Mouse (Mus musculus): Measurements from ENCODE around the gene Timm17b. TPM values are rescaled to one million over a fixed set of nuclear protein-coding genes. Genes with fewer than 3 reads are reported as not detected.
"Not testable (repeated sequence)": the region's sequence is repeated elsewhere in the genome, so short reads cannot be mapped to it uniquely, and the experiment has no call there.

The Timm17b gene
- total RNA-seq (2021) = 10 to 100 TPM; 44.5 to 49.0 TPM

DNA sequence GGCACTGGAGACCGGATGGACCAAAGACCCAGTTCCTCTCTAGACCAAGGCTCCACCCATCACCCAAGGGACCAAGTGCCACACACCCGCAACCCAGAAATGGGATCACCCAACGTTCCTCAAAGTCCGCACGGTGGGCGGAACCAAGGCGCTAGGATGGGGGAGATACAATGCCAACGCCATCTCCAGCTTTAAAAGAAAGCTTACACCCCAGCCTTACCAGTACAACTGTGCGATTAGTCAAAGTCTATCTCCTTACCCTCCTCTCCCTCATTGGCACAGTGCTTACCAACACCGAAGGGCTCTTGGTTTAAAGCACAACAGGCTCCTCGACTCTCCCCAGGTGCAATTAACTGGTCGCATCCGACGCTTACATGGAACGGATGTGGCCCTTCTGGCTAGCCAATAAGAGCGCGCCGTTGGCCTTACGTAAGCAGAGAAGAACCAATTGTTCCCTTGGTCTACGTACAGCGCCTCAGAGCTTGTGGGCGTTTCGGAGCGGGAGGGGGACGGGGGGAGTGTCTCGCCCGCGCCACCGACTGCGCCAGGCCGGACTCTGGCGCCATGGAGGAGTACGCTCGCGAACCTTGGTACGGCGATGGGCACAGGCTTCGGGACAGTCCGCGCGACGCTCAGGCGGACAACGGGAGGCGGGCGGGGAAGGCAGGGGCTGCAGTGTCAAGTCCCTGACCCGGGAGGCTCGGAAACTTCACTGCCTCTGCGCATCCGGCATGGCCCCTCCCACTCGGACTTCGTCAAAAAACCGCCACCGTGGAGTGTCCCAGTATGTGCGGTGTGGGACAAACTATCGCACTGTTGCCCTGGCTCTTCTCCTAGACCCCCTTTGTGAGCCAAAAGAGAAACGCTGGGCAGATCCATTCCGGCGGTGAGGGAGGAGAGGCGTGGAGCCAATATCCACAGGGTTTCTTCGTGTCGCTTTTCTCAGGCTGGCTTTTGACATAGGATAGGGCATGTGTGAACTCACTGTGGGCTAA lies at the start of gene Timm17b, which contains the start of gene Pqbp1:
Gene Timm17b (plus strand): TSS at position 478 of the 995 bp plus-strand sequence.
Gene Pqbp1 (minus strand): TSS at position 390 of the 995 bp plus-strand sequence.
- intact Hi-C loops (cut with DNase I) = no loop called here
- peak; percentile 80 to 81 for DNase-seq

GRCm38 (mm10) chrX:7854578-7854977 lies 44.6 kb upstream of the Timm17b start:
- intact Hi-C loops (cut with DNase I) = loop anchor here (5.0 kb wide), 1 partner anchor 163 kb away; the partner anchor contains the start of gene Glod5

DNA sequence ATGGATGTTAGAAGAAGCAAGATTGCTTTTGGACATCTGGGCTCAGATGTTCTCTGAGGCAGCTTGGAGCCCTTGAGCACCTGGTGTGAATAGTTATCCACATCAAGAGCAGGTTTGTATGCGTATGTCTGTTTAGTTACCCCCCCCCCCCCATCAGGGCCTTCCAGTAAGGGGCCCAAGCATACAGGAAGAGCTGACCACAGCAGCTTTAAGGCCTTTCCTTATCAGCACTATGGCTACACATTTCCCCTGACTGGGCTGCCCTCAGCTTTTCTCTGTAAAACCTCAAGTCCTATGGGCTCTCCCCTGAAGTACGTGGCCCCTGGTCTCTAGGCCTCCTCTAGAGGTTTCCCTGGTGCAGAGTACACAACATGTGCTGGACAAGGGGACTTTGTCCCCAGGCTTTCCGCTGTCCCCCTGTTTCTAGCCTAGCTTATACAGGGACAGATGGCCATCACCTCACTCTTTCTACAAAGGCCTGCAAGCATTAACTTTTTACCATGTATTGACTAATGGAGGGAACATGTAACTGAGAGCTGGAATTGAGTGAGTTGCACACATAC lies 39.9 kb upstream of the Timm17b start:
- intact Hi-C loops (cut with DNase I) = no loop called here
- DNase-seq = no peak

More at GRCm38 (mm10) chrX:7854578-7854977, 44.6 kb upstream of the Timm17b start:
- DNase-seq = peak; percentile 26 to 33

DNA sequence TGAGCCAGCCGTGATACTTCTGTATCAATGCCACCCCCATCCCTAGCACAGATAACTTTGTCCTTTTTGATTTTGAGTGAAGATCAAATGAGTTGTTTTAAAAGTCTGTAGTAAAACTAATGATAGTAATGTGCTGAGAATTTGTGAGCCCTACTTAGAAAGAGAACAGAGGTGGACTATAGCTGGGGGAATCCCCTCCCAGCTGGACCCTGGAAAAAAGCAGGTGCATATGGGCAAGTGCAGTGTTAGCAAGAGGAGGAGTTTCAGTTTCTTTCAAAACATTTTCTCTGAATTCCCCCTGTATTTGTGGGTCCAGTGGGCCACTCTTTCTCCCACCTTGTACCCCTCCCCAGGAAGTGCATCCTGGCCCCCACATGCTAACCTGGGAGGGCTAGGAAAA lies 36.0 kb upstream of the Timm17b start:
- intact Hi-C loops (cut with DNase I) = no loop called here
- DNase-seq = no peak

DNA sequence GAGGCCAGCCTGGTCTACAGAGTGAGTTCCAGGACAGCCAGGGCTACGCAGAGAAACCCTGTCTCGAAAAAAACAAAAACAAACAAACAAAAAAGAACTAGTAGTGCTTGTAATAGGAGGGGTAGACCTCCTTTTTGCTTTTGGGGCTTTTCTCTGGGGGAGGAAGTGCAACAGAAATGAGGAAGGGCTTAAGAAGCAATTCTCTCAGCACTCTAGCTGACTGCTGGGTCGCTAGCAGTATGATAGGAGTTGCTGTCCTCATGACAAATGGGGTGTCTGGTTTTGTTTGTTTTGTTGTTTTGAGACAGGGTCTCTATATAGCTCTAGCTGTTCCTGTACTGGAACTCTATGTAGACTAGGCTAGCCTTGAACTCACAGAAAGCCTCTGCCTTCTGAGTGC lies 34.6 kb upstream of the Timm17b start:
- intact Hi-C loops (cut with DNase I) = no loop called here

GRCm38 (mm10) chrX:7865343-7865742 lies 33.8 kb upstream of the Timm17b start:
- DNase-seq = no peak
- intact Hi-C loops (cut with DNase I) = no loop called here

More for the DNA sequence above, 34.6 kb upstream of the Timm17b start:
- DNase-seq = no peak

DNA sequence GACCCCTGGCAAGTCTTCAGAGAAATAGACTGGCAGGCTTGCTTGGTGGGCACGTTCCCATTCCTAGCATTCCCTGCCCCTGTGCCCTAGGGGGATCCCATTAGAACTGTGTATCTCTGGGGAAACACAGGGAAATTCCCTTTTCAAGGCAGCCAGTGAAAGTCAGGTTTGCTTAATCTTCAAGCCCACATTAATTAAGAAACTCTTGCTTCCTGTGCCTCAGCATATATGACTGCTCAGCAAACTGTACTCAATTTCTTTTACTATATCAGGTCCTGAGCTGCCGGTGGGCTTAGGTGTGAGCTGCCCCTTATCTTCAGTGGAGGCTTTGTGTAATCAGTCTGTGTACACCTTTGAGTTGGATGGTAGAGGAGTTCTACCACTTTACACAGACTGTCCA lies 33.4 kb upstream of the Timm17b start:
- DNase-seq = no peak
- intact Hi-C loops (cut with DNase I) = no loop called here

DNA sequence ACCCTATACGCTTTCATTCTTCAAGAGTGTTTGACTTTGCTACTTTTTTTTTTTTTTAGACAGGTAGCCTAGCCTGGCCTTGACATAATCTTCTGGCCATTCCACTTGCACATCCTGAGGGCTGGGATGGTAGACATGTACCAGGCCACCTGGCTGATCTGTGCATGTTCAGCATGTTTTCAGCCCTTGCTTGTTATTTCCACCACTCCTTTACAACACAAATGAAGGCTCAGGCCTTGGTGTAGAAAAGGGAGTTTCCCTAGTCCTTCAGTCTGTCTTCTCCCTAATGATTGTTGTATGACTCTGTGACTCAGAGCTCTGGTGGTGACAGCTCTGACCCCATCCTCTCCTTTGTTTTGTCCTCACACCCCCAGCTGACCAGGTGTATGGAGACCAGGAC lies 32.0 kb upstream of the Timm17b start:
- no peak for DNase-seq
- intact Hi-C loops (cut with DNase I) = no loop called here

- intact Hi-C loops (cut with DNase I) = no loop called here
- no peak for DNase-seq
These were observed 30.7 kb upstream of the Timm17b start for GRCm38 (mm10) chrX:7868506-7868905.

- DNase-seq = no peak
- intact Hi-C loops (cut with DNase I) = no loop called here
These were observed 29.3 kb upstream of the Timm17b start for GRCm38 (mm10) chrX:7869826-7870225.

DNA sequence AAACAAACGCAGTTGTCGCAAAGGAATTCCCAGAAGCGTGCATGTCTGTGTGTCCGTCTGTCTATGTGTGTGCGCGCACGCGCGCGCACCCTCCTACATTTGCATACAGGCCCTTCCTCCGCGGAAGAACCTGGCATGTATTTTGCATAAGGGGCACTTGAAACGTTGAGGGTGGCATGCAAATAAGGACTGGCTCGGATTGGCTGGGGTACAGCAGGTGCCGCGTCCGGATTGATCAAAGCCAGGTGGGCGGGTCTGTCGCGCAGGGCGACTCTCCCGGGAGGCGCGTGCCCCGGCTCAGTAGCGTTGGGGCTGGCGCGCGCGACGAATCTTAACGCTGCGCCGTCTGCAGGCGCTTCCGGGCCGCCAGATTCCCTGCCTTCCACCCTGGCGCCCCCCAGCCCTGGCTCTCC lies 21.1 kb upstream of the Timm17b start, which contains the start of gene Pim2:
Gene Pim2 (plus strand): TSS at position 256 of the 413 bp plus-strand sequence.
- DNase-seq = peak; percentile 57 to 61
- intact Hi-C loops (cut with DNase I) = no loop called here

DNA sequence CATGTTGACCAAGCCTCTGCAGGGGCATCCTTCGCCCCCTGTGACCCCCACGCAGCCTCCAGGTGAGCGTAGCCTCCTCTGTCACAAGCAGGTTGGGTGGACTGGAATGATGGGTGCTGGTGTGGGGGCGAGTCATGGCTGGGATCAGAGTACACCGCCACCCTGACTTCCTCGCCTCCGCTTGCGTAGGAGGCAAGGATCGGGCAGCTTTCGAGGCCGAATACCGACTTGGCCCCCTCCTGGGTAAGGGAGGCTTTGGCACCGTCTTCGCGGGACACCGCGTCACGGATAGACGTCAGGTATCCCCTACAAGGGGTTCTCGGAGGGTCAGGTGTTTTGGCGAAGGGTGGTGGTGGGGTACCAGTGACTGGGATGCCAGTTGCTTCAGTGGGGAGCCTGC lies 20.7 kb upstream of the Timm17b start:
- intact Hi-C loops (cut with DNase I) = no loop called here
- no peak for DNase-seq

DNA sequence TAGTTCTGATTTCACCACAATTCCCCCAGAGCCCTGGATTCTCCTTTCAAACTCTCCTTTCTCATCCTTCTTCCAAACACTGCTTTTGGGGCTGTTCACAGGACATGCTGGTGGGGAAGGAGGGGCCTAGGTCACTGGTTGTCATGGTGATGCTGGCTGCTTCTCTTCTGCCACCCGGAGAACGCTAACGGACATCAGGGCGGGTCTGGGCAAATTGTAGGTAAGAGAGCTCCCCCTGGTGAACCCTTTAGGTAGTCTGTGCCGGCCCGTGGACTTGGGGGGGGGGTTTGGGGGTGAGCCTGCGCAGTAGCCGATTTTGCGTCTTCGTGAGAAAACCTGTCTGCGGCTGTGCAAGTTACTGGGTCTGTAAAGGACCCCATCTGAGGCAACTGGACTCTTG lies 19.3 kb upstream of the Timm17b start:
- intact Hi-C loops (cut with DNase I) = loop anchor here (10.0 kb wide), 1 partner anchor 85 kb away; no protein-coding TSS in a partner anchor
- peak; percentile 39 to 40 for DNase-seq

- intact Hi-C loops (cut with DNase I) = loop anchor here (10.0 kb wide), 1 partner anchor 89 kb away; no protein-coding TSS in a partner anchor
- DNase-seq = peak; percentile 83 to 84
These were observed 15.2 kb upstream of the Timm17b start, which contains the start of gene Slc35a2 for GRCm38 (mm10) chrX:7883841-7884567. Gene Slc35a2, plus strand, starts transcription at chrX:7884028.

DNA sequence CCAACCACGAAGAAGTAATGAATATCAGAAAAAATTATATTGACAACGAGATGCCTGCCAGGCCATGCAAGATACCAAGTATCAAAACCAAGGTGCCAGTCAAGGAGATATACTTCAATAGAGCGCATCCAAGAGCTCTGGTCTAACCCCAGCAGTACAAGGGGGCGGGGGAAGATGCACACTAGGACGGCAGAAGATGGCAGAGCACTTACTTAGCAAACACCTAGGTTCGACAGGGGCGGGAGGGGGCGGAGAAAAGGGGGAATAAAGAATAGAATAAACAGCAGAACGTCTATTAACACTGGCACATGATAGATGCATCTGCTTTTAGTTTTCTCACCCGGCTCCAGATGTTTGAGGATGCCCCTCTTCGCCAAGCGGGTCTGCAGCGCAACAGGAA lies 946 bp upstream of the Timm17b start:
- intact Hi-C loops (cut with DNase I) = no loop called here
- no peak for DNase-seq

- intact Hi-C loops (cut with DNase I) = loop anchor here (5.0 kb wide), 1 partner anchor 168 kb away; the partner anchor contains the start of gene Suv39h1
- no peak for DNase-seq
These were observed 5.3 kb downstream of the Timm17b start for GRCm38 (mm10) chrX:7904441-7904840.

DNA sequence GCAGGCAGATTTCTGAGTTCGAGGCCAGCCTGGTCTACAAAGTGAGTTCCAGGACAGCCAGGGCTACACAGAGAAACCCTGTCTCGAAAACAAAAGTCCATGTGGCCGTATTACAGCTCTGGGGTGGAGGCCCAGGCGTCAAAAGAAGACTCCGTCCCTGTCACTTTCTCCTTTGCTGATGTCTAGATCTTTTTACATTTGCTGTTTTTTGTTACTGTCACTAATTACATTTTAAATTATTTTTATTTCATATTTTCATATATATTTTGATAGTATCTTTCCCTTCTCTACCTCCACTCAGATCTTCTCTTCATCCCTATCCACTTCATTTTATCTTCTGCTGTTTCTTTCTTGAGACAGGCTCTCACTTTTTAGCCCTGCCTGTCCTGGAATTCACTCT lies 8.6 kb downstream of the Timm17b start, which contains the start of gene Gm10491:
Gene Gm10491 (minus strand): TSS at position 101 of the 400 bp plus-strand sequence.
- intact Hi-C loops (cut with DNase I) = no loop called here
- no peak for DNase-seq

- DNase-seq; intact Hi-C loops (cut with DNase I): not testable (repeated sequence)
These were observed 10.1 kb downstream of the Timm17b start, which contains the start of gene Gm10490 for GRCm38 (mm10) chrX:7909242-7909641. Gene Gm10490, plus strand, starts transcription at chrX:7909542.

- intact Hi-C loops (cut with DNase I) = no loop called here
- no peak for DNase-seq
These were observed 11.3 kb downstream of the Timm17b start for GRCm38 (mm10) chrX:7910473-7910872.

GRCm38 (mm10) chrX:7915669-7916068 lies 16.5 kb downstream of the Timm17b start:
- intact Hi-C loops (cut with DNase I) = loop anchor here (2.0 kb wide), 1 partner anchor 101 kb away; no protein-coding TSS in a partner anchor
- peak in 1 of 2 experiments; percentile 14 for DNase-seq
